Comparison of ENCODE assay signal across 12 mouse cellular contexts in the genomic region with DNA sequence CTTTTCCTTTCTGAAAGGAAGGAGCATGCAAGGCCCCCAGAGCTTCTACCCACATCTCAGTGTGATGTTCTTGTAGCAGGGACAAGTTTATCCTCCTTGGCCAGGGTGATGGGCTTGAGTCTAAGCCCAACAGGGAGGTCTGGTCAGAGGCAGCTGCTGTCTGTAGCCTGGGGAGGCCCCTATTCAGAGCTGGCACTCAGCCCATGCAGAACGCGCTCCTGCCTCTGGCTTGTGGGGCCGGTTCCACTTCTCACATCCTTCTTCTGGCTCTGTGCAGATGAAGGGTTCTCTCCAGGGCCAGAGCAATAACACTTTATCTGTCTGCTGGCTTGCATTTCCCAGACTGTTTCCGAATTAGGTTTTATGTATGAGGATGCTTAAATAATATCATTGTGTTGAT. TPM values are rescaled to one million over a fixed set of nuclear protein-coding genes. Genes with fewer than 3 reads are reported as not detected.
DNase-seq lines count a peak whose midpoint lies in the region; ATAC-seq lines count a peak whose summit lies in the region.
"Had no signal": no experiment of that assay in that cellular context is flagged by ENCODE, and none has a peak within 500 bp of the region (broad histone marks: within the 10 kb centered on the region; RNA-seq: fewer than 3 reads in every experiment).

No protein-coding gene starts in this region.

- peaks cover 11% of the 10 kb centered on the region for H3K9me3 ChIP-seq in hindbrain, embryonic 14.5 days (ENCODE audit: control insufficient read depth, low read length)
- H3K9me3 ChIP-seq in hindbrain, embryonic 13.5 days: peaks cover 18% of the 10 kb centered on the region; the same call in 1 of the 2 replicates
- H3K9me3 ChIP-seq in intestine, embryonic 15.5 days: no peaks in the 10 kb centered on the region

- 69% methylated on average over 4 of the region's 4 CpGs for WGBS in hindbrain, embryonic 14.5 days
- 65% methylated on average over 4 of the region's 4 CpGs for WGBS in hindbrain, embryonic 13.5 days
- WGBS in intestine, embryonic 15.5 days: 38% methylated on average over 4 of the region's 4 CpGs

- H3K36me3 ChIP-seq in hindbrain, embryonic 14.5 days (replicated peaks; ENCODE audit: control insufficient read depth, insufficient read depth): no peaks in the 10 kb centered on the region
- no peaks in the 10 kb centered on the region; the same call in 1 of the 2 replicates for H3K36me3 ChIP-seq in hindbrain, embryonic 13.5 days
- no peaks in the 10 kb centered on the region for H3K36me3 ChIP-seq in intestine, embryonic 15.5 days
- H3K36me3 ChIP-seq: neural tube, embryonic 13.5 days had no signal

- H3K4me2 ChIP-seq in hindbrain, embryonic 14.5 days (replicated peaks): no peak overlapping the region
- H3K4me2 ChIP-seq in hindbrain, embryonic 13.5 days: no peak overlapping the region
- no peak overlapping the region for H3K4me2 ChIP-seq in intestine, embryonic 15.5 days (replicated peaks)
- H3K4me2 ChIP-seq: neural tube, embryonic 13.5 days had no signal

- 0 out of 2 replicates have a peak, but pooled peaks cover 6% of the 10 kb centered on the region for H3K4me1 ChIP-seq in hindbrain, embryonic 14.5 days (replicated peaks; ENCODE audit: control insufficient read depth, insufficient read depth, low read length)
- peaks cover 3% of the 10 kb centered on the region; the same call in 1 of the 2 replicates for H3K4me1 ChIP-seq in hindbrain, embryonic 13.5 days (replicated peaks)
- 0 out of 2 replicates have a peak, but pooled peaks cover 7% of the 10 kb centered on the region for H3K4me1 ChIP-seq in intestine, embryonic 15.5 days (replicated peaks)

- no peaks in the 10 kb centered on the region for H3K27me3 ChIP-seq in hindbrain, embryonic 14.5 days (ENCODE audit: control insufficient read depth, insufficient read depth, low read length)
- H3K27me3 ChIP-seq in hindbrain, embryonic 13.5 days: no peaks in the 10 kb centered on the region
- H3K27me3 ChIP-seq in intestine, embryonic 15.5 days (replicated peaks): no peaks in the 10 kb centered on the region
- H3K27me3 ChIP-seq: neural tube, embryonic 13.5 days had no signal

- no peak for ATAC-seq in hindbrain, embryonic 14.5 days (ENCODE audit: low FRiP score)
- no peak for ATAC-seq in hindbrain, embryonic 13.5 days (ENCODE audit: low FRiP score)
- peak; percentile 87 for ATAC-seq in intestine, embryonic 15.5 days
- ATAC-seq in megakaryocyte, adult 5-6 weeks (ENCODE audit: poor library complexity, severe bottlenecking): no peak
- ATAC-seq: CD4-positive, CD25-positive, alpha-beta regulatory T cell, adult 4 months; forebrain, postnatal 0 days had no signal

- DNase-seq in hindbrain, embryonic 14.5 days (ENCODE audit: low spot score): no peak
- peak; percentile 78 for DNase-seq in urinary bladder, postnatal 14 days (ENCODE audit: low spot score)
- no peak for DNase-seq in urinary bladder, postnatal 10 days (ENCODE audit: low spot score)
- DNase-seq in urinary bladder, postnatal 36 days (ENCODE audit: low spot score in 2 of 2): peak; percentile 28 to 63
- no peak for DNase-seq in spleen, postnatal 4 days (ENCODE audit: low spot score in 2 of 2)
- DNase-seq: forebrain, postnatal 0 days had no signal

- H3K4me3 ChIP-seq in hindbrain, embryonic 14.5 days (replicated peaks; ENCODE audit: low read length): no peak overlapping the region
- H3K4me3 ChIP-seq in hindbrain, embryonic 13.5 days: no peak overlapping the region
- H3K4me3 ChIP-seq in intestine, embryonic 15.5 days (replicated peaks): no peak overlapping the region
- H3K4me3 ChIP-seq: layer of hippocampus, adult 2 months; neural tube, embryonic 13.5 days had no signal

- peak overlapping the region; percentile 26; the same call in 1 of the 2 replicates for H3K27ac ChIP-seq in hindbrain, embryonic 14.5 days
- no peak overlapping the region for H3K27ac ChIP-seq in hindbrain, embryonic 13.5 days
- 0 out of 2 replicates have a peak overlapping the region, but pooled peaks have one; percentile 37 for H3K27ac ChIP-seq in intestine, embryonic 15.5 days
- H3K27ac ChIP-seq: layer of hippocampus, adult 2 months; neural tube, embryonic 13.5 days had no signal

- H3K9ac ChIP-seq in hindbrain, embryonic 14.5 days: no peak overlapping the region
- H3K9ac ChIP-seq in hindbrain, embryonic 13.5 days: no peak overlapping the region
- no peak overlapping the region for H3K9ac ChIP-seq in intestine, embryonic 15.5 days
- H3K9ac ChIP-seq: forebrain, postnatal 0 days; neural tube, embryonic 13.5 days had no signal

RNA-seq across cellular contexts. Expression of a gene that starts 44.3 kb away (rescaled TPM):
- polyA plus RNA-seq in hindbrain, embryonic 14.5 days (2014; fragmentation: Nextera tagmentation; extraction: Ambion mirVana): 6.3 and 6.8 TPM in 2 replicates
- 3.4 and 3.8 TPM in 2 replicates for polyA plus RNA-seq in hindbrain, embryonic 13.5 days (2015; fragmentation: Nextera tagmentation; extraction: Ambion mirVana)
- polyA plus RNA-seq in intestine, embryonic 15.5 days (2015; fragmentation: Nextera tagmentation; extraction: Ambion mirVana): 8.5 and 9.0 TPM in 2 replicates
- 0.21 and 0.27 TPM in 2 replicates for total RNA-seq in megakaryocyte, adult 5-6 weeks (2015)
- 0.11 and 0.12 TPM in 2 replicates for total RNA-seq in megakaryocyte, adult 5-6 weeks (2017)
- polyA plus RNA-seq: CD4-positive, CD25-positive, alpha-beta regulatory T cell, adult 4 months had no signal

Comparison
In these comparisons a context has a peak if more than half of its experiments do, and no peak if none do; other contexts are left out.
1. DNase-seq: peak in urinary bladder, postnatal 14 days (single experiment) and urinary bladder, postnatal 36 days (2 of 2); none in hindbrain, embryonic 14.5 days (single experiment), urinary bladder, postnatal 10 days (single experiment) and spleen, postnatal 4 days (0 of 2).